Mouse (Mus musculus): ENCODE measurements around the gene Ngef. TPM values are rescaled to one million over a fixed set of nuclear protein-coding genes. Genes with fewer than 3 reads are reported as not detected.

The Ngef gene
- 7.2 and 8.1 TPM in 2 replicates for polyA plus RNA-seq (2012; rRNA removed)

GRCm38 (mm10) chr1:87573800-87574215 is at the start of gene Ngef:
Gene Ngef, minus strand, starts transcription at chr1:87573870.

GRCm38 (mm10) chr1:87620211-87620668 is 46.6 kb upstream of the Ngef start, which contains the start of gene Inpp5d:
Gene Inpp5d, plus strand, starts transcription at chr1:87620312.

GRCm38 (mm10) chr1:87509561-87510165 is 64.0 kb downstream of the Ngef start, which contains the start of gene Neu2:
Gene Neu2, plus strand, starts transcription at chr1:87509889.

GRCm38 (mm10) chr1:87469971-87470370 is 103.7 kb downstream of the Ngef start, which contains the start of gene Snorc:
Gene Snorc, plus strand, starts transcription at chr1:87470271.

Other genes with a start within 250 kb of the Ngef start
- 7.6 and 10.6 TPM in 2 replicates for gene Gigyf2, start 246.9 kb downstream of the Ngef start, polyA plus RNA-seq (2012; rRNA removed)
- gene Kcnj13, start 179.1 kb downstream of the Ngef start, polyA plus RNA-seq (2012; rRNA removed) = 0.36 and 0.51 TPM in 2 replicates
- 0.17 and 0.28 TPM in 2 replicates for gene Snorc, start 103.6 kb downstream of the Ngef start, polyA plus RNA-seq (2012; rRNA removed)
- 2.6 and 2.8 TPM in 2 replicates for gene Neu2, start 64.0 kb downstream of the Ngef start, polyA plus RNA-seq (2012; rRNA removed)
- 2.0 and 11.9 TPM in 2 replicates for gene Inpp5d, start 46.4 kb upstream of the Ngef start, polyA plus RNA-seq (2012; rRNA removed)
- 6.8 and 7.0 TPM in 2 replicates for gene Atg16l1, start 182.0 kb upstream of the Ngef start, polyA plus RNA-seq (2012; rRNA removed)
- 0.03 and 0.10 TPM in 2 replicates for gene Sag, start 229.8 kb upstream of the Ngef start, polyA plus RNA-seq (2012; rRNA removed)

All from stomach, adult 2 months (tissue).